Comparison of ENCODE assay signal across 26 mouse cellular contexts in genomic region chr8:114847666-114848065, GRCm38 (mm10).
DNase-seq lines count a peak whose midpoint lies in the region; ATAC-seq and TF ChIP-seq lines count a peak whose summit lies in the region.
"Had no signal": no experiment of that assay in that cellular context is flagged by ENCODE, and none has a peak within 500 bp of the region (broad histone marks: within the 10 kb centered on the region; RNA-seq: fewer than 3 reads in every experiment).

No protein-coding gene starts in this region.

- no peak overlapping the region for H3K9ac ChIP-seq in liver, postnatal 0 days (replicated peaks)
- H3K9ac ChIP-seq in liver, embryonic 12.5 days: no peak overlapping the region
- H3K9ac ChIP-seq: embryonic facial prominence, embryonic 15.5 days; heart, embryonic 13.5 days; liver, embryonic 14.5 days; neural tube, embryonic 15.5 days had no signal

- POLR2A ChIA-PET in Patski (lab: Charles Lee): no interaction called here

- in situ Hi-C loops in Patski (cut with MboI; ENCODE audit: low pct_unique_long_range_greater_than_20kb): no loop called here

- ATAC-seq in liver, postnatal 0 days: peak; percentile 57
- ATAC-seq in liver, embryonic 12.5 days: no peak
- peak; percentile 19 for ATAC-seq in Patski
- ATAC-seq in granulocyte monocyte progenitor cell, adult 5-6 weeks (replicated peaks; ENCODE audit: poor library complexity, severe bottlenecking): peak; percentile 98
- ATAC-seq: forebrain, embryonic 16.5 days; hindbrain, postnatal 0 days; intestine, embryonic 16.5 days; midbrain, embryonic 16.5 days had no signal

- no peaks in the 10 kb centered on the region for H3K27me3 ChIP-seq in liver, postnatal 0 days (ENCODE audit: insufficient read depth, low read length)
- no peaks in the 10 kb centered on the region for H3K27me3 ChIP-seq in liver, embryonic 12.5 days (replicated peaks)
- no peaks in the 10 kb centered on the region for H3K27me3 ChIP-seq in Patski
- H3K27me3 ChIP-seq: embryonic facial prominence, embryonic 15.5 days; heart, embryonic 13.5 days; neural tube, embryonic 15.5 days had no signal

- H3K4me2 ChIP-seq in liver, postnatal 0 days (ENCODE audit: low read depth, low read length): no peak overlapping the region
- H3K4me2 ChIP-seq in liver, embryonic 12.5 days: no peak overlapping the region
- H3K4me2 ChIP-seq: embryonic facial prominence, embryonic 15.5 days; heart, embryonic 13.5 days; neural tube, embryonic 15.5 days had no signal

- H3K9me3 ChIP-seq in liver, postnatal 0 days (ENCODE audit: low read length): no peaks in the 10 kb centered on the region
- H3K9me3 ChIP-seq in liver, embryonic 12.5 days (replicated peaks): no peaks in the 10 kb centered on the region
- H3K9me3 ChIP-seq: embryonic facial prominence, embryonic 15.5 days; heart, embryonic 13.5 days; neural tube, embryonic 15.5 days had no signal

- H3K36me3 ChIP-seq in liver, postnatal 0 days (replicated peaks; ENCODE audit: insufficient read depth, low read length): no peaks in the 10 kb centered on the region
- H3K36me3 ChIP-seq in liver, embryonic 12.5 days: no peaks in the 10 kb centered on the region
- H3K36me3 ChIP-seq: embryonic facial prominence, embryonic 15.5 days; forebrain, embryonic 10.5 days; heart, embryonic 13.5 days; neural tube, embryonic 15.5 days had no signal

- no peaks in the 10 kb centered on the region for H3K4me1 ChIP-seq in liver, postnatal 0 days (ENCODE audit: insufficient read depth)
- peaks cover 17% of the 10 kb centered on the region; the same call in 1 of the 2 replicates for H3K4me1 ChIP-seq in liver, embryonic 12.5 days
- H3K4me1 ChIP-seq: embryonic facial prominence, embryonic 15.5 days had no signal

- H3K4me3 ChIP-seq in liver, postnatal 0 days (ENCODE audit: low read depth, low read length): no peak overlapping the region
- H3K4me3 ChIP-seq in liver, embryonic 12.5 days: no peak overlapping the region
- H3K4me3 ChIP-seq: embryonic facial prominence, embryonic 15.5 days; forebrain, embryonic 10.5 days; heart, embryonic 13.5 days; neural tube, embryonic 15.5 days had no signal

- CTCF ChIA-PET in Patski (lab: Charles Lee): no interaction called here

- peak; percentile 19 for DNase-seq in liver, postnatal 0 days
- DNase-seq in 3T3-L1 (ENCODE audit: low read depth, low spot score) (peak; percentile 67), Patski (ENCODE audit: low read depth, low spot score) (no peak)
- no peak for DNase-seq in gastrocnemius, postnatal 4 days (ENCODE audit: low spot score in 2 of 2)
- DNase-seq in kidney, adult 18-20 months: no peak
- no peak for DNase-seq in frontal cortex, postnatal 36 days (ENCODE audit: low spot score in 2 of 2)
- DNase-seq: cerebellum, adult 9-10 months; heart, adult 11 months; heart, postnatal 14 days; kidney, postnatal 25 days; right cerebral cortex, adult 18-20 months; thymus, adult 2 months; thymus, postnatal 4 days had no signal

- TF ChIP-seq EP300 in liver, postnatal 0 days (IDR thresholded peaks at IDR 0.05; ENCODE audit: low read depth): no peak

- no peak for TF ChIP-seq CTCF in liver, postnatal 0 days (IDR thresholded peaks at IDR 0.05; ENCODE audit: low read depth)
- no peak for TF ChIP-seq CTCF in Patski (IDR thresholded peaks at IDR 0.05)

- H3K27ac ChIP-seq in liver, postnatal 0 days (ENCODE audit: low read depth): no peak overlapping the region
- H3K27ac ChIP-seq in liver, embryonic 12.5 days: no peak overlapping the region
- H3K27ac ChIP-seq: embryonic facial prominence, embryonic 15.5 days; forebrain, embryonic 10.5 days; heart, embryonic 13.5 days; hindbrain, postnatal 0 days; liver, embryonic 14.5 days; macrophage; neural tube, embryonic 15.5 days; stomach, postnatal 0 days had no signal

- 58% methylated on average over 7 of the region's 7 CpGs for WGBS in liver, postnatal 0 days (ENCODE audit: insufficient replicate concordance)
- 62% methylated on average over 7 of the region's 7 CpGs for WGBS in liver, embryonic 12.5 days (ENCODE audit: insufficient replicate concordance)

Comparison
In these comparisons a context has a peak if more than half of its experiments do, and no peak if none do; other contexts are left out.
1. DNase-seq: peak in liver, postnatal 0 days (single experiment) and 3T3-L1 (single experiment); none in Patski (single experiment), gastrocnemius, postnatal 4 days (0 of 2), kidney, adult 18-20 months (single experiment) and frontal cortex, postnatal 36 days (0 of 2).